Mouse (Mus musculus) hindlimb bud, embryonic 11.5 days (tissue): ENCODE measurements at regions not wholly inside any gene's neighbourhood (a gene's known extent, or its start where the extent isn't known, plus 50 kb on each side); places are given as distances from the start of the nearest gene placed in this dataset.
A peak's percentile ranks its signal among the peaks of the same experiment; 100 is the strongest.

Source experiments
- DNase-seq: peaks from one replicate; pipeline ENCODE4 v3.0.0-alpha.2; 2012; ENCODE audit warnings: low read depth, low spot score; ENCODE audit errors: extremely low spot score

DNA sequence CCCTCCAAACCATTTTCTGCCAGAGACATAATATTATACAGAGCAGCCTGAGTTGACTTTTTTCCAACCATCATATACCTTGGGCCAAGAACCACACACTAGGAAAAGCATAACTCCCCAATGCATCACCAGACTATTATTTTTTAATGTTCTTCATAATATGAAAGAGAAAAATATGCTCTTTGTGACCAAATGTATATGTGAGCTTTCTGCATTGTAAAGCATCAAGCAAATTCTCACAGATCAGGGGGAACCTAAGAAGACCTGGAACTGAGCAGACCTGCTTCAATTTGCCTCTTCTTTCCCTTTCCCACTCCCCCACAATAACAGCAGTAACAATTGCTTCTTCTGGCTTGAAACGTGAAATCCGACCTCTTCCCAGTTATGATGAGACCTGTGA, 407.6 kb downstream of the Atp6ap1l start:
- DNase-seq: no peak

DNA sequence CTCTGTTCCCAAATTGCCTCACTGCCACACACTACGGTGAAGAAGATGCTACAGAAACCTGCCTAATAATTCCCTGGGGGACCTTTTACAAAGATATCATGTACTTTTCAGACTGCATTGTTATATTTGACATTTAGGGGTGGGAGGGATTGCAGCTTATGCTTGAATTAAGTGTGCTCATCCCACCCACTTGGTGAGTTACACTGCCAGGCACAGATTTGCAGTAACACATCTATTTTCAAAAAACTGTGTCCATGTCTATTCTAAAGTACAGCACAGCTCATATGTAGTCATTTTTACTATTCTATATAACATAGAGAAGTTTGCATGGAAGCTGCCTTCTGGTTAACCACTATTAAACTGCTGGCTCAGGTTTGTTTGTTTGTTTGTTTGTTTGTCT, 404.3 kb upstream of the Xrcc4 start:
- no peak for DNase-seq

DNA sequence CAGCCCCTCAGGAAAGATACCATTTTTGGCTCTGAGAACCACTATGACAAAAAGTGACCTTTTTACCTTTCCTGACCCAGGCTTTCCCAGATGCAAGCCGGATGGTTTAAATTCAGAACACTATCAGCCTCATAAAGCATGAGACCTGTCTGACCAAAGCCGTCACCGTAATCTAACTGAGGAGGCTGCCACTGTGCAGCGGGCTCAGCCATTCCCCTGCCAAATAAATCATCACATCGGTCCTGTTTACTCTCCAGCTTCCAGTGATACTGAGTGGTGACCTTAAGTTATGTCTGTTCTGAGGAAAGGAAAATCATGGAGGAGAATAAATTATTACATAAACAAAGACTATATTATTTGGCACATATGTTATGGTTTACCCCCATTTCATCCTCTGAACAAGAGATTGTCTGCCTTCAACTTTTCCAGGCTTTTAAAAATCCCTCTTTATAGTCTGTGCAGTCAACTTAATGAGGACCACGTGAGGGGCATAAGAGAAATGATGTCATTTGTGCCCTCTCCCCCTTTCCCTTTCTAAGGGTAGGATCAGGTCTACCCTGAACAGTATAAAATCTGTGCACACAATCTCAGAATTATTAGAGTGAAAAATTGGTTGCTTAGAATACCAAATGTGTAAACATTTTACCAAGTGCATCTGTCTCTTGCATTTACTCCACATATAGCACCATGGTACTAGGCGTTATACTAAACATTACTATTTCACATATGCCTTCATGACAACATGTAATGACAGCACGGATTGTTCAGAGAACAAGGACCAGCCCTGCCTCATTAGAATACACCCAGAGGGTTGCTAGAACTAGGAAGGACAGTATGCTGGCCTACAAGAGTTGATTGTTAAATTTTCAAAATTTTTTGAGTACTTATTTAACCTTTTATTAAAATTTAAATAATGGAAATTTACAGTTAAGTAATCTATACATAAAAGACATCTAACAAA, 401.9 kb upstream of the Xrcc4 start:
- DNase-seq: peak; percentile 71

GRCm38 (mm10) chr13:90480484-90480883, 391.1 kb upstream of the Xrcc4 start:
- no peak for DNase-seq

DNA sequence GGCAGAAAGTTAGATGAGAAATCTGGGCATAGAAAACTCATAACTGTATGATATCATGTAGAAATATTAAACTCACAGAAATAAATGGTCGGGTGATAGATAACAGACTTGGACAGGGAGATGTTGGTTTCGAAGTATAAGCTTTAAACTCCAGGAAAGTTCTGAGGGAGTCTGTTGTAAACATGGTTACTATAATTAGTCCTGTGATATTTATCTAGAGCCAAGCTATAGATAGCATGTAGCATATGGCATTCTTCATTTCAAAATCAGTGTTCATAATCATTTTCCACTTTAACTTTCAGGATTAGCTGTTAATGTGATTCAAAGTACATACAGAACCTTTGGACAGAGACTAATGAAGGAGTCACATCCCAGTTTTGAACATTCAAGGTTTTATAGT, 387.5 kb upstream of the Xrcc4 start:
- no peak for DNase-seq

GRCm38 (mm10) chr13:90474507-90474906, 385.1 kb upstream of the Xrcc4 start:
- no peak for DNase-seq

DNA sequence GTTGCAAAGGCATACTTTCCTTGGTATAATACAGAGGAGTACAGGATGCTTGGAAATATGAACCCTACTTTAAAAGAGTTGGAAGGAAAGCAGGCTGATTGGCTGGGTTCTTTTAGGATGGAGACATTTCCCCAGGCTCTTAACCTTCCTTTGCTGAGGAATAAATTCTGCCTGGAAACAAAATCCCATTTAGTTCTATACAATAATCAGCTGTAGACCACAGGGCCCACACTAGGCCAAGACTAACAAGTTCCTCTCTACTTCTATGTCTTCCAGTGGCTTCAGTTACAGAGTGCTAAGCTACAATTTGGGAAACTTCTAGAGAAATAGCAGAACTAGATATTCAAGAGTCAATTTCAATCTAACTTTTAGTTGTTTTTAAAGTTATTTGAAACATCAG, 384.6 kb upstream of the Xrcc4 start:
- DNase-seq: no peak

GRCm38 (mm10) chr13:90473041-90473825, 383.8 kb upstream of the Xrcc4 start:
- DNase-seq: no peak

DNA sequence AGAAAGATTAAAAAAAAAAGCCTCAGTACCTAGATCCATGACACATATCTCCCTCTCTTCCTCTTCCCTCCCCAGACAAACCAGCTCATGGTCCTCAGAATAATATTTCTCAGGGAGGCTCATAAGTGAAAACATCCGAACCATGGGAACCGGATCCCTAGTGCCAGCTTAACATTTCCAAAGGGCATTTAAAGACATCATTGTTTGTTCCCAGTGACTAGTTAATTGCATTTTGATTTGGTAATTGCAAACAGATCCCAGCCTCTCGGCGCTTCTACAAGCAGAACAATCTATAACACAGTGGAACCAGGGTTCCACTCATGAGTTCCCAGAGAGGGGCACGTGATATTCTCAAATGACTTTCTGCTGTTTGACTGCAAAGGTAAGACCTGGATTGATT, 376.7 kb upstream of the Xrcc4 start:
- DNase-seq: peak; percentile 33

- DNase-seq: no peak
Measured at GRCm38 (mm10) chr13:90464051-90464450, 374.6 kb upstream of the Xrcc4 start.

DNA sequence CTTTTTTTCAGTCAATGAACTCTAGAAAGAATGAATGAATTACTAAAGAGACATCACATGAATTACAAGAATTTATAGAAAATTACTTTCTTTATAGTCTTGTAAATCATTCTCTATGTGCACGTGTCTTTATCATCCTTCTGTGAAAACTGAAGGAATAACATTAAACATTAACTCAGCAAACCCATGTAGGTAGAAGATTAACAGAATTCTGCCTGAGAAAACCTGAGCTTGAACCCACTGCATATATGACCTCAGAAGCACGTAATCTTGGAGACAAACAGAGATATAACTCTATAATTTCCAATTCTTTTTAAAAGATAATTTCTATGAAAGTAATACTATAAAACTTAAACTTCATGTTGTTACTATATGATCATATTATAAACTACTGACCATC, 374.0 kb upstream of the Xrcc4 start:
- no peak for DNase-seq

- no peak for DNase-seq
Measured at GRCm38 (mm10) chr13:90454631-90455030, 365.2 kb upstream of the Xrcc4 start.

- no peak for DNase-seq
Measured at GRCm38 (mm10) chr13:90426901-90427300, 337.5 kb upstream of the Xrcc4 start.

GRCm38 (mm10) chr13:90425379-90425778, 336.0 kb upstream of the Xrcc4 start:
- DNase-seq: no peak

DNA sequence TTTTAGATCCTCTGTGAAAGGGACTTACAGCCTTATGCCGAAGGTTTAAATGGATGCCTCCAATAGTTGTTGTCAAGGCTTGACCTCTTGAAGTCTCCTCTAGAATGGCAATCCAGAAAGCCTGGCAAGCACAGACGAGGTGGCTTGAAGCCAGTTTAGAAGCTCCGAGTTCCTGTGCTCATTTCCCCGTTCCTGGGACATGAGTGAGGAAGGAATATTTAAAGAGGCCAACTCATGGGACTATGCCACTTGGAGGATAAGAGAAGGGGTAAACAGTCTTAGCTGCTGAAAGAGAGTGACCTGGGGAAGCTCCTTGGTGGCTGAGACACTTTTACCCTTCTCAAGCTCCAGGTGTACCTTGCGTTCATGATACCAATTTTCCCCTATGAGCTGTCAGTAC, 335.1 kb upstream of the Xrcc4 start:
- no peak for DNase-seq

GRCm38 (mm10) chr13:90420966-90421365, 331.6 kb upstream of the Xrcc4 start:
- DNase-seq: no peak

DNA sequence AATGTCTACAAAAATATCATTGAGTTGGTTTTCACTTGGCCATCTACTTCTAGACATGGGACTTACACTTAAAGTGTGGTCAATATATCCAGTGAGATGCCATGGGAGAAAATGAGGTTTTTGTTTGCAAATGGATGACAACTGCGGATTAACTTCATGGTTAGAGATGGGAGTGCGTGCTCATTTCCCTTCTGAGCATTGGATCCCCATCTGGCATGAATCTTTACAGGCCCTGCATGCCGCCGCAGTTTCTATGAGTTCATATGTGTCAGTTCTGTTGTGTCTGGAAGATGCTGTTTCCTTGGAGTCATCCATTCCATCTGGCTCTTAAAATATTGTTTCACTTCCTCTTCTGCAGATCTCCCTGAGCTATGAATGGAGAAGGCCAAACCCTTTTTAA, 315.0 kb upstream of the Xrcc4 start:
- no peak for DNase-seq

DNA sequence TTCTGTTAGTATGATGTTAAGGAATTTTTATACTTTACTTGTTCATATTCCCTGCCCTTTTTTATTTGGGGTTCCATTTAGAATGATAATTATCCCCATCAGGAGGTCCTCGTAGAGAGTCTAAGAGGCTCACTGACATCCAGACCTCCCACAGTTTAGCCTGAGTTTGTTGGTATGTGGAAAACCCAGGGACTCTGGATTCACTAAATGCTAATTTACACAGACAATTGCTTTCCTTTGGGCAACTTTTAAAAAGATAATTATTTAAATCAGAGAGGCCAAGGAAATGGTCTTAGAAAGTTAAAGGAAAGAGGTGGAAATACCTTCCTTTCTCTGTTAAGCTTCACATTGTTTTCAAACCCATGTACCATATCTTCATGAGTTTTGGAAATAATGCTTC, 312.7 kb upstream of the Xrcc4 start:
- no peak for DNase-seq

GRCm38 (mm10) chr13:90401496-90401895, 312.1 kb upstream of the Xrcc4 start:
- DNase-seq: no peak

DNA sequence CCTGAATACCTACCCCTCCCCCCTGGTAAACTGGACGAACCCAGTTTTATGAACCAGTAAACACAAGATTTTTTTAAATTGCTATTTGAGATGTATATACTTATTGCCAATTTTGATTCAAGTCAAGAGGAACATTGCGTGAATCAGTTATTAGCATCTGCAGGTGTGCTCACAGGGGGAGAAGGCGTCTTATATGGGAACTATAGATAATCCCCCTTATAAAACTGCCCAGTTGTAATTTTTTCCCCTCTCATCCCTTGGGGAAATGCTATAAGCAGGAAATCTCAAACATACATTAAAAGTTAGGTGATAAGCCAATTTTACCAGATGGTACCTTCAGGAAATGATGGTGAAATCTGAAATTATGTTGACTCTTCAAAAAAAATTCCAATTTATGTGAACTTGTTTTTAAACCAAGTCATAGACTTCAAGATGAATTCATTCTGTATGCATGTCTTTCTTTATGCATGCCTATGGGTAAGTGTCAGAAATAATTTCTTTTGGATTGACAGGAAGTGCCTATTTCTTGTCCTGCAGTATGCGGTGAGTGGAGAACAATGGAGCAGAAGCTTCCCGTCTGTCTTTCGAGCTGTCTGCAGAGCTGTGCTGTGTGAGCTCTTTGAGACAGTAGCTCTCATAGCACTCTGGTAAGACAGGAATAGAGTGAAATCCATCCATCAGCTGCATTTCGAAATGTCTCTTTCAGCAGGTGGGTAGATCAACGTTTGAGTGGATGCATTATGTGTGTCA, 306.0 kb upstream of the Xrcc4 start:
- no peak for DNase-seq

DNA sequence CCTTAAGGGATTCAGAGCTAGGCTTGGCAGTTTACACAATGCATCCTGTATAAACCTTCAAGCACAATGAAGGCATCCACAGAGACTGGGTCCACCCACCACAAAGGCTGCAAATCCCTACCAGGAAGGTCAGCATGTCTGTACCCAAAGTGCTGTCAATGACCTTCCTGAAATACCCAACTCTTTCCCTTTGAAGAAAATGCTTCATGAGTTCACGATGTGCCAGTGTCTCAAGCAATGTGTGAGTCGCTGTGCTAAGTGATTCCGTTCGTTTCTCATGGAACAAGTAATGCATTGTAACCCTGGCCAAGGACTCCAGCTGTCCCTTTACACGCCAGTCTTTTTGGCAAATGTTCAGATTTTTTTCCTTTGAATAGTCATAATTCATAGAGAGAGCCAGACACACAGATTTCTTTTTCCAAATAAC, 305.4 kb upstream of the Xrcc4 start:
- no peak for DNase-seq
